Mouse (Mus musculus) heart, embryonic 16.5 days (tissue): ENCODE measurements at regions not wholly inside any gene's neighbourhood (a gene's known extent, or its start where the extent isn't known, plus 50 kb on each side); places are given as distances from the start of the nearest gene placed in this dataset.
A peak's percentile ranks its signal among the peaks of the same experiment; 100 is the strongest.
"Not testable (repeated sequence)": the region's sequence is repeated elsewhere in the genome, so short reads cannot be mapped to it uniquely, and the experiment has no call there.

Experiments used
- ATAC-seq: fragments of 200-750 bp; cut with Nextera tagmentation; replicated peaks from 2 replicates; pipeline ENCODE4 v1.8.0; 2017; ENCODE audit warnings: moderate number of reproducible peaks; ENCODE audit not compliant: insufficient read depth, low FRiP score; ENCODE audit errors: extremely low read depth
- H3K27ac ChIP-seq: fragments of 300-500 bp; sonication (generic); 2 replicates; pipeline ENCODE4 v1.5.1; 2014; ENCODE audit warnings: mild to moderate bottlenecking, low read length, control low read depth, moderate library complexity
- H3K27me3 ChIP-seq: fragments of 300-500 bp; sonication (generic); 2 replicates; pipeline ENCODE4 v1.6.1; 2014; ENCODE audit warnings: low read length, mixed read lengths; ENCODE audit not compliant: control insufficient read depth, insufficient read depth
- H3K36me3 ChIP-seq: fragments of 300-500 bp; sonication (generic); 2 replicates; pipeline ENCODE4 v1.6.1; 2014; ENCODE audit not compliant: control insufficient read depth, insufficient read depth
- H3K4me1 ChIP-seq: fragments of 300-500 bp; sonication (generic); 2 replicates; pipeline ENCODE4 v1.6.1; 2014; ENCODE audit warnings: low read length, mixed read lengths; ENCODE audit not compliant: control insufficient read depth, insufficient read depth
- H3K4me2 ChIP-seq: fragments of 300-500 bp; sonication (generic); 2 replicates; pipeline ENCODE4 v1.6.1; 2014; ENCODE audit warnings: low read depth, mild to moderate bottlenecking, control low read depth, low read length
- H3K4me3 ChIP-seq: fragments of 300-500 bp; sonication (generic); 2 replicates; pipeline ENCODE4 v1.5.1; 2014; ENCODE audit warnings: mild to moderate bottlenecking, control low read depth, low read length
- H3K9ac ChIP-seq: fragments of 300-500 bp; sonication (generic); 2 replicates; pipeline ENCODE4 v1.6.1; 2014; ENCODE audit warnings: low read length, control low read depth
- H3K9me3 ChIP-seq: fragments of 300-500 bp; sonication (generic); replicated peaks from 2 replicates; pipeline ENCODE4 v1.6.1; 2016; ENCODE audit warnings: low read length; ENCODE audit not compliant: control insufficient read depth
- WGBS: fragments of 180-500 bp; shearing (Covaris S2); extraction: QIAGEN DNeasy Blood & Tissue Kit; methylation state at CpG from one replicate; pipeline ENCODE4 v1.1.7; 2014; 5-methylcytosine and 5-hydroxymethylcytosine counted together

GRCm38 (mm10) chr10:26564462-26564861 lies 188.7 kb upstream of the L3mbtl3 start:
- 37% methylated on average over 11 of the region's 11 CpGs for WGBS
- Histone ChIP-seq H3K9ac (no peak overlapping the region), H3K27ac (no peak overlapping the region), H3K9me3 (no peaks in the 10 kb centered on the region), H3K27me3 (no peaks in the 10 kb centered on the region), H3K36me3 (no peaks in the 10 kb centered on the region), H3K4me1 (peaks cover 7% of the 10 kb centered on the region), H3K4me3 (no peak overlapping the region), H3K4me2 (peak overlapping the region; percentile 27; the same call in 1 of the 2 replicates)
- no peak for ATAC-seq

- H3K4me3 ChIP-seq, result no peak overlapping the region
- H3K27ac ChIP-seq, result no peak overlapping the region
- H3K4me1 ChIP-seq, result peaks cover 7% of the 10 kb centered on the region
- H3K9me3 ChIP-seq, result no peaks in the 10 kb centered on the region
- no peaks in the 10 kb centered on the region for H3K36me3 ChIP-seq
- H3K9ac ChIP-seq, result no peak overlapping the region
- H3K4me2 ChIP-seq, result no peak overlapping the region
- H3K27me3 ChIP-seq, result no peaks in the 10 kb centered on the region
- no peak for ATAC-seq
- WGBS, result 84% methylated on average over 4 of the region's 4 CpGs
Measured at GRCm38 (mm10) chr10:26567613-26568012, 185.6 kb upstream of the Arhgap18 start.

GRCm38 (mm10) chr10:26570468-26570867 lies 182.8 kb upstream of the Arhgap18 start:
- Histone ChIP-seq H3K4me2 (no peak overlapping the region), H3K9ac (no peak overlapping the region), H3K9me3 (no peaks in the 10 kb centered on the region), H3K4me1 (no peaks in the 10 kb centered on the region), H3K27me3 (no peaks in the 10 kb centered on the region), H3K4me3 (no peak overlapping the region), H3K27ac (no peak overlapping the region), H3K36me3 (no peaks in the 10 kb centered on the region)
- no peak for ATAC-seq
- 80% methylated on average over 5 of the region's 5 CpGs for WGBS

GRCm38 (mm10) chr10:26571377-26571776 lies 181.8 kb upstream of the Arhgap18 start:
- no peak overlapping the region for H3K4me2 ChIP-seq
- 58% methylated on average over 1 of the region's 1 CpGs for WGBS
- no peak overlapping the region for H3K4me3 ChIP-seq
- no peak for ATAC-seq
- H3K4me1 ChIP-seq, result no peaks in the 10 kb centered on the region
- no peak overlapping the region for H3K9ac ChIP-seq
- no peaks in the 10 kb centered on the region for H3K36me3 ChIP-seq
- no peak overlapping the region for H3K27ac ChIP-seq
- no peaks in the 10 kb centered on the region for H3K27me3 ChIP-seq
- H3K9me3 ChIP-seq, result no peaks in the 10 kb centered on the region

- H3K9ac ChIP-seq, result no peak overlapping the region
- no peaks in the 10 kb centered on the region for H3K4me1 ChIP-seq
- 77% methylated on average over 3 of the region's 3 CpGs for WGBS
- no peaks in the 10 kb centered on the region for H3K9me3 ChIP-seq
- no peak for ATAC-seq
- no peak overlapping the region for H3K4me2 ChIP-seq
- H3K36me3 ChIP-seq, result no peaks in the 10 kb centered on the region
- H3K27me3 ChIP-seq, result no peaks in the 10 kb centered on the region
- H3K27ac ChIP-seq, result no peak overlapping the region
- H3K4me3 ChIP-seq, result no peak overlapping the region
Measured at GRCm38 (mm10) chr10:26576153-26576552, 177.1 kb upstream of the Arhgap18 start.

- no peak overlapping the region for H3K4me2 ChIP-seq
- no peaks in the 10 kb centered on the region for H3K9me3 ChIP-seq
- H3K27me3 ChIP-seq, result no peaks in the 10 kb centered on the region
- no peak overlapping the region for H3K4me3 ChIP-seq
- H3K36me3 ChIP-seq, result no peaks in the 10 kb centered on the region
- no peak for ATAC-seq
- H3K9ac ChIP-seq, result no peak overlapping the region
- no peaks in the 10 kb centered on the region for H3K4me1 ChIP-seq
- WGBS, result 90% methylated on average over 2 of the region's 2 CpGs
- H3K27ac ChIP-seq, result no peak overlapping the region
Measured at GRCm38 (mm10) chr10:26577087-26577486, 176.1 kb upstream of the Arhgap18 start.

- 64% methylated on average over 2 of the region's 2 CpGs for WGBS
Measured at GRCm38 (mm10) chr10:26585106-26585505, 168.1 kb upstream of the Arhgap18 start.

GRCm38 (mm10) chr10:26607081-26607480 lies 146.1 kb upstream of the Arhgap18 start:
- H3K36me3 ChIP-seq, H3K27ac ChIP-seq, H3K9me3 ChIP-seq, H3K4me1 ChIP-seq, H3K4me3 ChIP-seq, H3K27me3 ChIP-seq, ATAC-seq, H3K9ac ChIP-seq, H3K4me2 ChIP-seq: not testable (repeated sequence)
- WGBS, result 70% methylated on average over 4 of the region's 4 CpGs

More at GRCm38 (mm10) chr10:26585106-26585505, 168.1 kb upstream of the Arhgap18 start:
- Histone ChIP-seq H3K4me2 (no peak overlapping the region), H3K9me3 (peaks cover 11% of the 10 kb centered on the region), H3K36me3 (no peaks in the 10 kb centered on the region), H3K27ac (no peak overlapping the region), H3K4me1 (no peaks in the 10 kb centered on the region), H3K9ac (no peak overlapping the region), H3K27me3 (no peaks in the 10 kb centered on the region), H3K4me3 (no peak overlapping the region)
- ATAC-seq, result no peak

- Histone ChIP-seq H3K27ac (no peak overlapping the region), H3K4me1 (no peaks in the 10 kb centered on the region), H3K4me3 (no peak overlapping the region), H3K9me3 (no peaks in the 10 kb centered on the region), H3K36me3 (no peaks in the 10 kb centered on the region), H3K27me3 (no peaks in the 10 kb centered on the region), H3K9ac (no peak overlapping the region), H3K4me2 (no peak overlapping the region)
- no peak for ATAC-seq
Measured at GRCm38 (mm10) chr10:26611246-26611645, 142.0 kb upstream of the Arhgap18 start.
